Mouse (Mus musculus): ENCODE measurements around the gene Foxp1. TPM values are rescaled to one million over a fixed set of nuclear protein-coding genes. Genes with fewer than 3 reads are reported as not detected.

Gene Foxp1
- total and polyA plus RNA-seq, 2 experiments from 2014 or later = 112 to 167 TPM

- Histone ChIP-seq H3K36me3 (ENCODE audit: insufficient read depth) (no peaks in the 10 kb centered on the region), H3K9me3 (ENCODE audit: low read length) (no peaks in the 10 kb centered on the region), H3K9ac (peak overlapping the region; percentile 44; the same call in 1 of the 2 replicates), H3K4me1 (ENCODE audit: insufficient read depth) (peaks cover 20% of the 10 kb centered on the region), H3K4me3 (ENCODE audit: low read depth, low read length) (peak overlapping the region; percentile 18), H3K4me2 (ENCODE audit: low read depth) (peak overlapping the region; percentile 53), H3K27ac (ENCODE audit: low read depth, low read length) (peak overlapping the region; percentile 62), H3K27me3 (ENCODE audit: insufficient read depth, low read length) (no peaks in the 10 kb centered on the region)
- no peak for TF ChIP-seq CTCF (IDR thresholded peaks at IDR 0.05; ENCODE audit: low read depth)
- ATAC-seq = peak; percentile 95
- peak; percentile 86 for DNase-seq
- WGBS = 6% methylated on average over 20 of the region's 20 CpGs
These were observed 37.2 kb downstream of the Foxp1 start for GRCm38 (mm10) chr6:99485217-99485883.

- no peaks in the 10 kb centered on the region for H3K9me3 ChIP-seq (ENCODE audit: low read length)
- H3K4me2 ChIP-seq (ENCODE audit: low read depth) = peak overlapping the region; percentile 53
- no peak for TF ChIP-seq CTCF (IDR thresholded peaks at IDR 0.05; ENCODE audit: low read depth)
- peak overlapping the region; percentile 44; the same call in 1 of the 2 replicates for H3K9ac ChIP-seq
- H3K4me3 ChIP-seq (ENCODE audit: low read depth, low read length) = peak overlapping the region; percentile 18; the same call in 1 of the 2 replicates
- WGBS = 12% methylated on average over 8 of the region's 8 CpGs
- ATAC-seq (no peak), DNase-seq (no peak)
- H3K27ac ChIP-seq (ENCODE audit: low read depth, low read length) = peak overlapping the region; percentile 62; the same call in 1 of the 2 replicates
- H3K36me3 ChIP-seq (ENCODE audit: insufficient read depth) = no peaks in the 10 kb centered on the region
- H3K4me1 ChIP-seq (ENCODE audit: insufficient read depth) = peaks cover 20% of the 10 kb centered on the region
- no peaks in the 10 kb centered on the region for H3K27me3 ChIP-seq (ENCODE audit: insufficient read depth, low read length)
These were observed 37.7 kb downstream of the Foxp1 start for GRCm38 (mm10) chr6:99484884-99485216.

- TF ChIP-seq CTCF (IDR thresholded peaks at IDR 0.05; ENCODE audit: low read depth) = no peak
- Histone ChIP-seq H3K4me3 (ENCODE audit: low read depth, low read length) (no peak overlapping the region), H3K9ac (no peak overlapping the region), H3K4me1 (ENCODE audit: insufficient read depth) (peaks cover 20% of the 10 kb centered on the region), H3K4me2 (ENCODE audit: low read depth) (no peak overlapping the region), H3K36me3 (ENCODE audit: insufficient read depth) (no peaks in the 10 kb centered on the region), H3K27me3 (ENCODE audit: insufficient read depth, low read length) (no peaks in the 10 kb centered on the region), H3K27ac (ENCODE audit: low read depth, low read length) (no peak overlapping the region), H3K9me3 (ENCODE audit: low read length) (no peaks in the 10 kb centered on the region)
- WGBS = 65% methylated on average over 7 of the region's 7 CpGs
- no peak for ATAC-seq
- DNase-seq = no peak
These were observed 38.3 kb downstream of the Foxp1 start for GRCm38 (mm10) chr6:99484197-99484725.

GRCm38 (mm10) chr6:99483556-99483955 is 39.0 kb downstream of the Foxp1 start:
- Histone ChIP-seq H3K27me3 (ENCODE audit: insufficient read depth, low read length) (no peaks in the 10 kb centered on the region), H3K4me1 (ENCODE audit: insufficient read depth) (peaks cover 20% of the 10 kb centered on the region), H3K27ac (ENCODE audit: low read depth, low read length) (no peak overlapping the region), H3K4me2 (ENCODE audit: low read depth) (no peak overlapping the region), H3K4me3 (ENCODE audit: low read depth, low read length) (no peak overlapping the region), H3K9me3 (ENCODE audit: low read length) (no peaks in the 10 kb centered on the region), H3K9ac (no peak overlapping the region), H3K36me3 (ENCODE audit: insufficient read depth) (no peaks in the 10 kb centered on the region)
- DNase-seq = no peak
- ATAC-seq = no peak
- no peak for TF ChIP-seq CTCF (IDR thresholded peaks at IDR 0.05; ENCODE audit: low read depth)
- WGBS = 80% methylated on average over 10 of the region's 10 CpGs

GRCm38 (mm10) chr6:99481568-99481967 is 41.0 kb downstream of the Foxp1 start:
- Histone ChIP-seq H3K9me3 (ENCODE audit: low read length) (no peaks in the 10 kb centered on the region), H3K4me1 (ENCODE audit: insufficient read depth) (peaks cover 20% of the 10 kb centered on the region), H3K9ac (no peak overlapping the region), H3K36me3 (ENCODE audit: insufficient read depth) (no peaks in the 10 kb centered on the region), H3K27me3 (ENCODE audit: insufficient read depth, low read length) (no peaks in the 10 kb centered on the region), H3K4me3 (ENCODE audit: low read depth, low read length) (no peak overlapping the region), H3K27ac (ENCODE audit: low read depth, low read length) (no peak overlapping the region), H3K4me2 (ENCODE audit: low read depth) (no peak overlapping the region)
- WGBS = 76% methylated on average over 7 of the region's 7 CpGs
- DNase-seq = no peak
- ATAC-seq = no peak
- TF ChIP-seq CTCF (IDR thresholded peaks at IDR 0.05; ENCODE audit: low read depth) = no peak

DNA sequence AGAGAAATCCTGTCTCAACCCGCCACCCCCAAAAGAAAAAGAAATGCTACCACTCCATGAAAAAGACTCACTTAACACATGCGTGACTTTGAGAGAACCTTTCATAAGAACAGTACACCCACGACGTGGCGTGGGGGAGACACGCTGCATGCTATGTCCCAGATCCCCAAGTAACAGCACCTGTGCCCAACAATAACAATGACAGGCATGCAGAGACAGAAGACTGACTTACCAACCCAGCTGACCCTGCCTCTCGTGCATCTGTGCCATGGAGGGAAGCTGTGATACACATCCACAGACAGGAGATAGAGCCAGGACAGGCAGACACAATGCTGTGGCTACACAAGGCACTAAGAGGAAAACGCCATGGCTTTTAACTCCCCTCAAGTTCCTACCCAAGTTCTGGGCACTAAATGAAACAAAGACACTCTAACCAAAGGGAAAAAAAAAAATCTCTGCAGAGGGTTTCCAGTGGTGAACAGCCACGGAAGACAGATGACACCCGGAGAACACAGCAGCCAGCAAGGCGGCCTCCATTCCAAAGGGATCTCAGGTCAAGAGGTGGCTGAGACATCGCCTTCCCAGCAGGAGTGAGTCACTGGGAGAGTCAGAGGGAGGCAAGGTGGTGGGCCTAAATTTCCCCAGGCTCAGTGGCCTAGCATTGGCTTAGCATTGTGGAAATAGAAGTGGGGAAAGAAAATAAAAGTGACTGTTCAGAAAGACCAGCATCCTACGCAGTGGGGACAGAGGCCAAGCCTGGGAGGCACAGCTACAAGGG is 43.5 kb downstream of the Foxp1 start:
- Histone ChIP-seq H3K27ac (ENCODE audit: low read depth, low read length) (no peak overlapping the region), H3K4me2 (ENCODE audit: low read depth) (no peak overlapping the region), H3K9me3 (ENCODE audit: low read length) (no peaks in the 10 kb centered on the region), H3K4me1 (ENCODE audit: insufficient read depth) (0 out of 2 replicates have a peak, but pooled peaks cover under 1% of the 10 kb centered on the region), H3K27me3 (ENCODE audit: insufficient read depth, low read length) (no peaks in the 10 kb centered on the region), H3K9ac (no peak overlapping the region), H3K4me3 (ENCODE audit: low read depth, low read length) (no peak overlapping the region), H3K36me3 (ENCODE audit: insufficient read depth) (no peaks in the 10 kb centered on the region)
- ATAC-seq (no peak), DNase-seq (no peak)
- 95% methylated on average over 13 of the region's 13 CpGs for WGBS
- no peak for TF ChIP-seq CTCF (IDR thresholded peaks at IDR 0.05; ENCODE audit: low read depth)

DNA sequence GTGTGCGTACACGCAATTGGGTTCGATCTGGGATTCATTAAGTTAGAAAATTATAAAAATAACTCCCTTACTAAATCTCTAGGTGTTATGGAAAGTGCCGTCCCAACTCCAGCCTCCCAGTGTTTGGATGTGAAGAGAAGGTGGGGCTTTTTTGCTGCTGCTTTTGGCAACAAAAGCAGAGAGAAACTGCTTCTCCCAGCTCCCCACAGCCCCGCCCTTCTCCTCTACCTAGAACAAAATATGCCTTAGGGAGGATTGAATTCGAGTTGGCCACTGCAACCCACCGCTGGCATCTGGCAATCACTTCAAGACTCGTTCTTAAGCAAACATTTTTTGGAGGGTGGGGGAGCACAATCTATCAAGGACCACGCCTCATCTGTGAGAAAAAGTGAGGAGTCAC is 47.5 kb downstream of the Foxp1 start:
- H3K4me1 ChIP-seq (ENCODE audit: insufficient read depth) = no peaks in the 10 kb centered on the region
- WGBS = 84% methylated on average over 9 of the region's 9 CpGs
- H3K36me3 ChIP-seq (ENCODE audit: insufficient read depth) = no peaks in the 10 kb centered on the region
- no peak overlapping the region for H3K4me3 ChIP-seq (ENCODE audit: low read depth, low read length)
- H3K9ac ChIP-seq = no peak overlapping the region
- ATAC-seq (no peak), DNase-seq (no peak)
- no peak overlapping the region for H3K4me2 ChIP-seq (ENCODE audit: low read depth)
- no peak for TF ChIP-seq CTCF (IDR thresholded peaks at IDR 0.05; ENCODE audit: low read depth)
- no peak overlapping the region for H3K27ac ChIP-seq (ENCODE audit: low read depth, low read length)
- H3K27me3 ChIP-seq (ENCODE audit: insufficient read depth, low read length) = no peaks in the 10 kb centered on the region
- H3K9me3 ChIP-seq (ENCODE audit: low read length) = no peaks in the 10 kb centered on the region
